Mouse (Mus musculus) stomach, embryonic 14.5 days (tissue): ENCODE data around the gene Defa23. TPM values are rescaled to one million over a fixed set of nuclear protein-coding genes. Genes with fewer than 3 reads are reported as not detected.
"Not testable (repeated sequence)": the region's sequence is repeated elsewhere in the genome, so short reads cannot be mapped to it uniquely, and the experiment has no call there.

Experiments
- ATAC-seq: fragments of 200-750 bp; cut with Nextera tagmentation; 2 replicates; pipeline ENCODE4 v1.8.0; 2017; ENCODE audit warnings: low read depth, moderate TSS enrichment; ENCODE audit not compliant: insufficient number of reproducible peaks, insufficient read depth, low FRiP score
- H3K27ac ChIP-seq: fragments of 300-500 bp; sonication (generic); 2 replicates; pipeline ENCODE4 v1.5.1; 2014; ENCODE audit warnings: mild to moderate bottlenecking, low read length, moderate library complexity, mixed read lengths
- H3K27me3 ChIP-seq: fragments of 300-500 bp; sonication (generic); 2 replicates; pipeline ENCODE4 v1.6.1; 2014; ENCODE audit warnings: low read length, control low read depth, mixed read lengths; ENCODE audit not compliant: control insufficient read depth, insufficient read depth
- H3K36me3 ChIP-seq: fragments of 300-500 bp; sonication (generic); 2 replicates; pipeline ENCODE4 v1.6.1; 2014; ENCODE audit warnings: mild to moderate bottlenecking, control low read depth, low read length, moderate library complexity, mixed read lengths; ENCODE audit not compliant: control insufficient read depth, insufficient read depth
- H3K4me1 ChIP-seq: fragments of 300-500 bp; sonication (generic); 2 replicates; pipeline ENCODE4 v1.6.1; 2014; ENCODE audit warnings: low read length, control low read depth, mixed read lengths; ENCODE audit not compliant: control insufficient read depth, insufficient read depth
- H3K4me2 ChIP-seq: fragments of 300-500 bp; sonication (generic); replicated peaks from 2 replicates; pipeline ENCODE4 v1.6.1; 2014; ENCODE audit warnings: low read depth, low read length, control low read depth
- H3K4me3 ChIP-seq: fragments of 300-500 bp; sonication (generic); 2 replicates; pipeline ENCODE4 v1.5.1; 2014; ENCODE audit warnings: low read depth, low read length, control low read depth
- H3K9ac ChIP-seq: fragments of 300-500 bp; sonication (generic); replicated peaks from 2 replicates; pipeline ENCODE4 v1.6.1; 2014; ENCODE audit warnings: low read depth, mild to moderate bottlenecking, control low read depth, low read length, moderate library complexity, mixed read lengths
- H3K9me3 ChIP-seq: fragments of 300-500 bp; sonication (generic); 2 replicates; pipeline ENCODE4 v1.6.1; 2016; ENCODE audit warnings: low read depth, low read length, control low read depth; ENCODE audit not compliant: control insufficient read depth
- WGBS: fragments of 180-500 bp; shearing (Covaris S2); extraction: QIAGEN DNeasy Blood & Tissue Kit; methylation state at CpG from one replicate; pipeline ENCODE4 v1.1.7; 2014; 5-methylcytosine and 5-hydroxymethylcytosine counted together
- polyA plus RNA-seq: library from polyadenylated mRNA; unstranded; fragments of >200 nt; fragmentation: Nextera tagmentation; extraction: Ambion mirVana; gene quantifications from 2 replicates; pipeline ENCODE4 v1.2.1, GENCODE M21; 2014

Defa23 gene
- polyA plus RNA-seq, result not detected in 2 replicates

- H3K4me2 ChIP-seq, H3K27ac ChIP-seq, ATAC-seq, H3K4me3 ChIP-seq, H3K9me3 ChIP-seq, H3K27me3 ChIP-seq, H3K9ac ChIP-seq, H3K4me1 ChIP-seq, H3K36me3 ChIP-seq: not testable (repeated sequence)
- WGBS, result no CpG with 5 or more reads among the region's 1 CpGs
Measured at GRCm38 (mm10) chr8:21054747-21055146, at the start of gene Defa23. Defa23 (plus strand) TSS chr8:21055047.

- H3K9me3 ChIP-seq, result no peaks in the 10 kb centered on the region; the same call in 1 of the 2 replicates
- H3K27me3 ChIP-seq, result no peaks in the 10 kb centered on the region
- no peak overlapping the region for H3K9ac ChIP-seq
- no peaks in the 10 kb centered on the region for H3K36me3 ChIP-seq
- no peaks in the 10 kb centered on the region for H3K4me1 ChIP-seq
- no peak overlapping the region for H3K4me2 ChIP-seq
- H3K4me3 ChIP-seq, result no peak overlapping the region
- WGBS, result 20% methylated on average over 1 of the region's 1 CpGs
- ATAC-seq, result no peak
- H3K27ac ChIP-seq, result no peak overlapping the region
Measured at GRCm38 (mm10) chr8:21006801-21007200, 48.0 kb upstream of the Defa23 start.

GRCm38 (mm10) chr8:21008578-21008977 lies 46.3 kb upstream of the Defa23 start:
- not testable (repeated sequence) for H3K4me2 ChIP-seq, H3K9ac ChIP-seq, ATAC-seq, H3K4me1 ChIP-seq, H3K9me3 ChIP-seq, H3K4me3 ChIP-seq, H3K27me3 ChIP-seq, H3K36me3 ChIP-seq, H3K27ac ChIP-seq
- WGBS, result 47% methylated on average over 6 of the region's 6 CpGs

GRCm38 (mm10) chr8:21010548-21010947 lies 44.3 kb upstream of the Defa23 start:
- not testable (repeated sequence) for H3K9me3 ChIP-seq, H3K9ac ChIP-seq, H3K4me3 ChIP-seq, H3K36me3 ChIP-seq, H3K27me3 ChIP-seq, H3K4me2 ChIP-seq, H3K4me1 ChIP-seq, ATAC-seq, H3K27ac ChIP-seq
- 53% methylated on average over 1 of the region's 1 CpGs for WGBS

GRCm38 (mm10) chr8:21025245-21025644 lies 29.6 kb upstream of the Defa23 start, which contains the start of gene Defa21:
Defa21 (plus strand) TSS chr8:21025545.
- WGBS, result no CpG with 5 or more reads among the region's 1 CpGs
- not testable (repeated sequence) for ATAC-seq, H3K36me3 ChIP-seq

GRCm38 (mm10) chr8:21064738-21065137 lies 9.9 kb downstream of the Defa23 start, which contains the start of gene Defa35:
Defa35 (plus strand) TSS chr8:21065038.
- not testable (repeated sequence) for H3K36me3 ChIP-seq, H3K27ac ChIP-seq, H3K9me3 ChIP-seq, H3K27me3 ChIP-seq, H3K4me1 ChIP-seq, H3K4me3 ChIP-seq, H3K4me2 ChIP-seq, ATAC-seq, H3K9ac ChIP-seq
- 79% methylated on average over 1 of the region's 1 CpGs for WGBS

More at GRCm38 (mm10) chr8:21025245-21025644, 29.6 kb upstream of the Defa23 start, which contains the start of gene Defa21:
- H3K4me3 ChIP-seq, H3K27ac ChIP-seq, H3K27me3 ChIP-seq, H3K4me1 ChIP-seq, H3K9ac ChIP-seq, H3K9me3 ChIP-seq, H3K4me2 ChIP-seq: not testable (repeated sequence)

- H3K36me3 ChIP-seq, H3K27me3 ChIP-seq, ATAC-seq, H3K4me3 ChIP-seq, H3K27ac ChIP-seq, H3K9ac ChIP-seq, H3K4me2 ChIP-seq, H3K4me1 ChIP-seq, H3K9me3 ChIP-seq: not testable (repeated sequence)
Measured at GRCm38 (mm10) chr8:21084142-21084541, 29.3 kb downstream of the Defa23 start, which contains the start of gene Defa25. Defa25 (plus strand) TSS chr8:21084442.

- Histone ChIP-seq H3K27ac (no peak overlapping the region), H3K36me3 (no peaks in the 10 kb centered on the region), H3K4me3 (no peak overlapping the region), H3K4me2 (no peak overlapping the region), H3K27me3 (no peaks in the 10 kb centered on the region), H3K9me3 (no peaks in the 10 kb centered on the region), H3K9ac (no peak overlapping the region), H3K4me1 (no peaks in the 10 kb centered on the region)
- 38% methylated on average over 4 of the region's 4 CpGs for WGBS
- ATAC-seq, result no peak
Measured at GRCm38 (mm10) chr8:21093106-21093505, 38.3 kb downstream of the Defa23 start.

- H3K4me1 ChIP-seq, H3K4me3 ChIP-seq, H3K9me3 ChIP-seq, ATAC-seq, H3K9ac ChIP-seq, H3K27ac ChIP-seq, H3K4me2 ChIP-seq, H3K36me3 ChIP-seq, H3K27me3 ChIP-seq: not testable (repeated sequence)
- no CpG with 5 or more reads among the region's 2 CpGs for WGBS
Measured at GRCm38 (mm10) chr8:21095950-21096349, 41.1 kb downstream of the Defa23 start, which contains the start of gene Gm14851. Gm14851 (minus strand) TSS chr8:21096050.
